Mouse (Mus musculus) heart, postnatal 4 days (tissue): ENCODE results near the gene Foxp2. TPM values are rescaled to one million over a fixed set of nuclear protein-coding genes. Genes with fewer than 3 reads are reported as not detected.
A peak's percentile ranks its signal among the peaks of the same experiment; 100 is the strongest.

Experiments used
- DNase-seq: peaks from one replicate; pipeline ENCODE4 v3.0.0; 2021
- microRNA-seq, 2 experiments: library from miRNA; unstranded; fragments of <30 nt; microRNA quantifications; one replicate each; pipeline ENCODE4 v1.2.0; 2021 to 2022
- total RNA-seq, 2 experiments: library from RNA; stranded (reverse); gene quantifications; 2 replicates each; pipeline ENCODE4 v1.2.3; 2021

Gene Foxp2
- total RNA-seq, 2 experiments from 2014 or later: 4.2 to 4.6 TPM

GRCm38 (mm10) chr6:15373621-15374020 is 472.5 kb downstream of the Foxp2 start:
- no peak for DNase-seq

GRCm38 (mm10) chr6:15378261-15378660 is 477.1 kb downstream of the Foxp2 start:
- DNase-seq: no peak

GRCm38 (mm10) chr6:15396462-15396861 is 495.3 kb downstream of the Foxp2 start:
- DNase-seq: no peak

- no peak for DNase-seq
Measured at GRCm38 (mm10) chr6:15397485-15397884, 496.3 kb downstream of the Foxp2 start.

DNA sequence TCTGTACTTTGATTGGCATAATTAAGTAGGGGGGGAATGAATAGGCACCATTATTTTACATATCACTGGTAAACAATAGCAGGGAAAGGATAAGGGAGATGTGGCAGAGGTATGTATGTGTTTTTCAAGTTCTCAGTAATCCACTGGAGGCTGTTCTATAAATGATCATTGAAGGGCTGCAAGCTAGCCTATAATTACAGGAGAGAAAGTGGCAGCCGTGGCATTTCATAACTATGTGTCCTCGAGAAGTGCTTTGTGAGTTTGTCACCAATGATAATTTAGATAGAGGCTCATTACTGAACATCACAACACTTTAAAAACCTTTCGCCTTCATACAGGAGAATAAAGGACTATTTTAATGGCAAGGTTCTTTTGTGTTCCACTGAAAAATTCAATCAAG is 500.0 kb downstream of the Foxp2 start:
- DNase-seq: no peak

- no peak for DNase-seq
Measured at GRCm38 (mm10) chr6:15402026-15402425, 500.9 kb downstream of the Foxp2 start.

DNA sequence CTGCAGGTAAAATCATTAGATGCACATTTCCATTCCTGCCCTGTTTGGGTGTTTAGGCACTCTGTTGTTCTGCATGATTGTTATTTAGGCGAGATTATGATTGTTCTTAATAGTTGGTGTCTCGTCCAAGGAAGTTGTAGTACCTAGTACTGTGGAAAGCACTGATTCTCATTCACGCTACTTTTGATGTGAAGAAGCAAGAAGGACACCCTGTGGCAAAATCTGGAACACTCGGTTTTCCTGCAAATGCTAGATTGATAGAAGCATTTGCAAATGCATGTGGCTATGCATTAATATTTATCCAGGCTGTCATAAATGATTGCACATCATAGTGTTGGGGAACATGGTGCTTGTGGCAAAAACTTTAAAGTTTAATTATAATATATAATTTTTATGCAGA is 514.0 kb downstream of the Foxp2 start:
- DNase-seq: peak; percentile 25

GRCm38 (mm10) chr6:15459701-15460100 is 558.6 kb downstream of the Foxp2 start:
- DNase-seq: no peak

- no peak for DNase-seq
Measured at GRCm38 (mm10) chr6:15463390-15463789, 562.2 kb downstream of the Foxp2 start.

- DNase-seq: no peak
Measured at GRCm38 (mm10) chr6:15465471-15465870, 564.3 kb downstream of the Foxp2 start.

DNA sequence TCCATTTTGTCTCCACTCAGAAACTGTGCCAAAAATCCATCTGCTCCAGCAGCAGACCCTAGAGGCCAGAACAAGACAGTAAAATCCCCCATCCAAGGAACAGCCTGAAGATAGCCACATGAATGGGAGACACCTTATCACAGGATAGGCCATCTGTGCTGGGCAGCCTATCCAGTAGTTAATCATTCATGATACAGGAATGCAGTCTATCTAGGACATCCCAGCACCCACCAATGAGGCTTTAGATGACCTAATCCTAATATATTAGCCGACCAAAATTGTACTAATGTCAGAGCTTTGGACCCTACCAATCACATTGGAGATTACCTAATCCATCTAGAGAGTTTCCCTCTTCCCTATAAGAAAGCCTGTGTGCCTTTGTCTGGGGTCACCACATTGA is 565.5 kb downstream of the Foxp2 start:
- no peak for DNase-seq

DNA sequence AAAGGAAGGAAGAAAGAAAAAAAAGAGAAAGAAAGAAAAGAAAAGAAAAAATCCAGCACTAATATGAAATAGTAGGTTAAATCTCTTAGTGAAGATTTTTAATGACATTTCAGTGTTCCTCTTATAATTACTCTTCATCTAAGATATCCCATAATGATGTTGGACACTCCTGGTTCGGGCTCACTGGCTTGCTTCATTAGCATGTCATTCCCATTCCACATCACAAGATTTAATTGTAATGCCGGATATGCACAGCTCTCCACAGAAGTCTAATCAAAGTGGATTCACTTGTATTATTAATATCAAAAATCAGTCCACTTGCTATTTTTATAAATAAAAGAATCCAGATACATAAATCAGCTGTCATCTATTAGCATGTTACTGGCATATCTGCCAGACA is 585.8 kb downstream of the Foxp2 start:
- DNase-seq: no peak

Small RNA genes within 50 kb of the gene (microRNA-seq; reads per million reads assigned to microRNA genes)
- gene Gm25470: 0 reads per million in 2 experiments

Other genes starting within 250 kb of the Foxp2 start
- 10 to 100 TPM; 27.5 to 30.2 TPM for gene Ppp1r3a, start 146.1 kb upstream of the Foxp2 start, total RNA-seq